In the genomic region with DNA sequence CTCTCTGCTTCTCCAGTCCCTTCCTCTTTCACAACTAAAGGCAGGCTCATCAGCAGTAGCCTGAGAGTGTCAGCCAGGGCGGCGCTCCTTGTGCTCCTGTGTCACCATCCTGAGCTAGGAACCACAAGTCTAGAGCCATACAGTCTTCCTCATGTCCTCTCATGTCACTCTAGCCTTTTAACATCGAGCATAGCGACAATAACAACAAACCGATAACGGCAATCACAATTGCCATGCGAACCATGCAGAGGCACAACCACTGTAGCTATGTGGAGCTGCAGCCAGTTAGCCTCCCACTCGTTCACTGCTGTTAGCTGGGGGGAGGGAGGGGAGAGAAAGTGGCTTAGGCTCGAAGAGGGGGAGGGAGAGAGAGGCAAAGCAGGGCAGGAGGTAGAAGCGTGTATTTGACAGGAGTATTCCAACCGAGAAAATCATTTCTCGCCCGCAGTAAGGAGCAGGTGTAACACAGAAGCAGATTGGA, we compare ENCODE assay signal across 10 mouse cellular contexts. TPM values are rescaled to one million over a fixed set of nuclear protein-coding genes. Genes with fewer than 3 reads are reported as not detected.
DNase-seq lines count a peak whose midpoint lies in the region; ATAC-seq and TF ChIP-seq lines count a peak whose summit lies in the region.
"Had no signal": no experiment of that assay in that cellular context is flagged by ENCODE, and none has a peak within 500 bp of the region (broad histone marks: within the 10 kb centered on the region; RNA-seq: fewer than 3 reads in every experiment).

No protein-coding gene starts in this region.

- H3K27ac ChIP-seq in hindbrain, embryonic 11.5 days (ENCODE audit: low read depth, low read length): peak overlapping the region; percentile 77
- H3K27ac ChIP-seq in cerebellum, adult 2 months (ENCODE audit: insufficient read depth, low read length): no peak overlapping the region
- H3K27ac ChIP-seq in heart, embryonic 12.5 days (ENCODE audit: poor library complexity, severe bottlenecking): no peak overlapping the region

- H3K27me3 ChIP-seq in hindbrain, embryonic 11.5 days (ENCODE audit: control insufficient read depth, insufficient read depth, low read length): no peaks in the 10 kb centered on the region
- H3K27me3 ChIP-seq in cerebellum, adult 2 months (ENCODE audit: control insufficient read depth, insufficient read depth, low read length): no peaks in the 10 kb centered on the region
- H3K27me3 ChIP-seq in heart, embryonic 12.5 days (replicated peaks): no peaks in the 10 kb centered on the region

- H3K4me1 ChIP-seq in hindbrain, embryonic 11.5 days (replicated peaks; ENCODE audit: control insufficient read depth, insufficient read depth, low read length): no peaks in the 10 kb centered on the region
- no peaks in the 10 kb centered on the region for H3K4me1 ChIP-seq in cerebellum, adult 2 months (ENCODE audit: control insufficient read depth, insufficient read depth, low read length)
- H3K4me1 ChIP-seq in heart, embryonic 12.5 days (replicated peaks): peaks cover 7% of the 10 kb centered on the region; the same call in 1 of the 2 replicates

- intact Hi-C loops in left cerebral cortex, postnatal 10 days (cut with DNase I): no loop called here
- intact Hi-C loops in left cerebral cortex, postnatal 14 days (cut with DNase I): no loop called here

- H3K4me2 ChIP-seq in hindbrain, embryonic 11.5 days (replicated peaks; ENCODE audit: low read depth, low read length): no peak overlapping the region
- H3K4me2 ChIP-seq in heart, embryonic 12.5 days: no peak overlapping the region

- H3K4me3 ChIP-seq in hindbrain, embryonic 11.5 days (ENCODE audit: low read depth, low read length): no peak overlapping the region
- no peak overlapping the region for H3K4me3 ChIP-seq in cerebellum, adult 2 months (replicated peaks; ENCODE audit: insufficient read depth, low read depth, low read length)
- no peak overlapping the region for H3K4me3 ChIP-seq in heart, embryonic 12.5 days

- WGBS in hindbrain, embryonic 11.5 days: 63% methylated on average over 13 of the region's 13 CpGs
- 57% methylated on average over 13 of the region's 13 CpGs for WGBS in cerebellum, adult 2 months
- WGBS in heart, embryonic 12.5 days: 58% methylated on average over 13 of the region's 13 CpGs

- no peak for TF ChIP-seq POLR2A in cerebellum, adult 2 months (IDR thresholded peaks at IDR 0.05; ENCODE audit: borderline replicate concordance, insufficient read depth, low read length)

- peak; percentile 27 to 48 for DNase-seq in left cerebral cortex, adult 18-20 months (ENCODE audit: low spot score in 2 of 2)
- no peak for DNase-seq in left cerebral cortex, postnatal 10 days (ENCODE audit: extremely low spot score in 1 of 2, low spot score in 2 of 2)
- no peak for DNase-seq in hindbrain, embryonic 11.5 days (ENCODE audit: low spot score)
- peak; percentile 32 to 58 for DNase-seq in left cerebral cortex, postnatal 14 days (ENCODE audit: low spot score in 2 of 2)
- peak; percentile 22 for DNase-seq in retina, embryonic 14.5 days (ENCODE audit: low spot score)
- no peak for DNase-seq in cerebellum, adult 2 months
- no peak for DNase-seq in kidney, adult 18-20 months
- DNase-seq: gastrocnemius, postnatal 36 days; lung, adult 2 months had no signal

- no peaks in the 10 kb centered on the region for H3K36me3 ChIP-seq in hindbrain, embryonic 11.5 days (ENCODE audit: control insufficient read depth, insufficient read depth, low read length)
- H3K36me3 ChIP-seq in heart, embryonic 12.5 days: no peaks in the 10 kb centered on the region

- no peaks in the 10 kb centered on the region for H3K9me3 ChIP-seq in hindbrain, embryonic 11.5 days (ENCODE audit: control insufficient read depth, low read length)
- H3K9me3 ChIP-seq in heart, embryonic 12.5 days (replicated peaks): no peaks in the 10 kb centered on the region

- ATAC-seq in hindbrain, embryonic 11.5 days (ENCODE audit: low FRiP score): peak; percentile 56; the same call in 1 of the 2 replicates
- ATAC-seq in heart, embryonic 12.5 days (ENCODE audit: insufficient number of reproducible peaks, low FRiP score): no peak

- no peak for TF ChIP-seq CTCF in cerebellum, adult 2 months (IDR thresholded peaks at IDR 0.05; ENCODE audit: borderline replicate concordance, insufficient read depth, low read depth, low read length)

- no peak overlapping the region for H3K9ac ChIP-seq in hindbrain, embryonic 11.5 days (ENCODE audit: low read depth, low read length)
- H3K9ac ChIP-seq in heart, embryonic 12.5 days: no peak overlapping the region

RNA-seq across cellular contexts. Expression of a gene that starts 25.3 kb away (rescaled TPM):
- total RNA-seq in left cerebral cortex, adult 18-20 months (2021): 10 to 100 TPM; 83.8 to 84.8 TPM
- 100 to 1,000 TPM; 120 to 124 TPM for total RNA-seq in left cerebral cortex, postnatal 10 days (2021)
- polyA plus RNA-seq in hindbrain, embryonic 11.5 days (2014; fragmentation: Nextera tagmentation; extraction: Ambion mirVana): 15.2 and 29.3 TPM in 2 replicates
- total RNA-seq in left cerebral cortex, postnatal 14 days (2021): 10 to 100 TPM; 91.4 to 93.4 TPM
- polyA plus RNA-seq in cerebellum, adult 2 months (2012; rRNA removed): 29.1 and 30.6 TPM in 2 replicates
- 13.0 and 13.2 TPM in 2 replicates for polyA plus RNA-seq in heart, embryonic 12.5 days (2016; fragmentation: Nextera tagmentation; extraction: Ambion mirVana)

Comparison
In these comparisons a context has a peak if more than half of its experiments do, and no peak if none do; other contexts are left out.
1. DNase-seq: peak in left cerebral cortex, adult 18-20 months (2 of 2), left cerebral cortex, postnatal 14 days (2 of 2) and retina, embryonic 14.5 days (single experiment); none in left cerebral cortex, postnatal 10 days (0 of 2), hindbrain, embryonic 11.5 days (single experiment), cerebellum, adult 2 months (0 of 2) and kidney, adult 18-20 months (single experiment).